Mouse (Mus musculus) CD8-positive naive resting alpha-beta T cell, adult 2 months (primary cell): Measurements from ENCODE around the gene Atf6.

Source experiments
- DNase-seq, 2 experiments: peaks; one replicate each; pipeline ENCODE4 v3.0.0; 2022; ENCODE audit warnings: low read depth in 2 of 2, low spot score in 2 of 2

Atf6 gene

DNA sequence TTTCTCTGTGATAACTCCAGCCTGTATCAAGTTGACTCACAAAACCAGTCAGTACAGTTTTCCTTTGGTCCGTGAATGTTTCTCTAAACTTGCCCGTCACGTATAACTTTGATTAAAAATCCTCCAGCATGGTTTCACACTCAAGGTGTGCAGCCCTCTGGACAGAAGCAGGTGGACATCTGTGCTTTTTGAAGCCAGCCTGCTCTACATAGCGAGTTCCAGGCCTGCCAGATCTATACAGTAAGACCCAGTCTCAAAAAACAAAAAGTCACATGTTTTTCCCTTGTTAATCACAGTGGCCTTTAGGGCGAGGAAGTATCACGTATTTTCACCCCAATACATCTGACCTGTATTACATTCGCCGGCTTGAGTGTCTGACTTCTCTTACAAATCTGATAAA is 16.8 kb upstream of the Atf6 start:
- no peak for DNase-seq

DNA sequence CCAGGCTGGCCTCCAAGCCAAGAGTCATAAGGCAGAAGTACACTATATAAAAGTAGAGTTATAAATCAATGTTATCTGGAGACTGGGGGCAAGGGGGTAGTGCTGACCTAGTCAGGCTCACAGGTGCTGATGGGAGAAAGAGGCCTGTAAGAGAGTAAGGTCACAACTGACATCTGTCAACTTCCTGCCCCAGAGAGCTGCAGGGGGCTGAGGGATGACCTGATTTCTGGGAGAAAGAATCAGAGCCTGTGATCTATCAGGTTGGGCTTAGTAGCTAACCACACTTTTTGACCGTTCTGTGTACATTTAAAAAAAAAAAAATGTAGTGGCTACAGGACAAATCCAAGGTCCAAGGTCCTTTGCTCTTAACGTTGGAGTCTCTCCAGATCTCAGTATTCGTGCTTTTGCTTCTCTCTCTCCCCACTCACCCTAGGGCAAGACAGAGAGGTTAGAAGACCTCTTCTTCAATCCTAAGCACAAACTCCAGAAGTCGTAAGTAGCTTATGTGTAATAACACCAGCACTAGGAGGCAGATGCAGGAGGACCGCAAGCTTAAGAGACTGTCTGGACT is 15.4 kb upstream of the Atf6 start:
- no peak for DNase-seq

DNA sequence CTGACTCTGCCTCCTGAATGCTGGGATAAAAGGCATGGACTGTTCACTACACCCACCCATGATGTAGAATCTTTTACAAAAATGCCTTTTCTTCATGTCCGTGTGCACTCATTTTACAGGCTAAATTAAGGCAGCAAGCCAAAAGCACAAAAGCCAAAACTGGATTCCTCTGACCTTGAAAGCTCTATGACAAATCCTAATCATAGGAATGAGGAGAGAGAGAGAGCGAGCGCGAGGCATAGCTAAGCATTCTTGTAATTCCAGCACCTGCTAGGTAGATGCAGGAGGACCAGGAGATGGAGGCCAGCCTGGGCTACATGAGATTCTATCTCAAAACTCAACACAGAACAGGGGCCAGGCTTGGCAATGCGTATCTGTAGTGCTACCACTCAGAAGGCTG is 9.3 kb upstream of the Atf6 start:
- no peak for DNase-seq

GRCm38 (mm10) chr1:170875676-170876075 is 8.1 kb upstream of the Atf6 start:
- DNase-seq: no peak

GRCm38 (mm10) chr1:170871961-170872360 is 4.4 kb upstream of the Atf6 start:
- DNase-seq: no peak

DNA sequence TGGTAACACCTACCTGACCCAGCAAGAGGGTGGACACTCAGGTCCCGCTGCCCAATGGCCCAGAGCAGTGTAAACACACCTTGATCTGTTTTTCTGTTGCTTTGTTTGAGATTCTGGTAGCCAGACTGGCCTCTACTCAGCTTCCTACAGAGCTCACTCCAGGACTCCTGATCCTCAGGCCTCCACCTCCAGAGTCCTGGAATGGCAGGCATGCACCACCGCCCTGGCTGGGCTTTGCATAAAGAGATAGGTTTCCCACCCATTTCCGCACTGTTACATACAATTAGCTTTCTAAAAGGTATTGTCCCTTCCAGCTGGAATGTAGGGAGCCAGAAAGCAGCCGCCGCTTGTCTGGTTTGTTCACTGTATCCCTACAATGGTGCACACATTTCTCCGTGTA is 3.8 kb upstream of the Atf6 start:
- no peak for DNase-seq

DNA sequence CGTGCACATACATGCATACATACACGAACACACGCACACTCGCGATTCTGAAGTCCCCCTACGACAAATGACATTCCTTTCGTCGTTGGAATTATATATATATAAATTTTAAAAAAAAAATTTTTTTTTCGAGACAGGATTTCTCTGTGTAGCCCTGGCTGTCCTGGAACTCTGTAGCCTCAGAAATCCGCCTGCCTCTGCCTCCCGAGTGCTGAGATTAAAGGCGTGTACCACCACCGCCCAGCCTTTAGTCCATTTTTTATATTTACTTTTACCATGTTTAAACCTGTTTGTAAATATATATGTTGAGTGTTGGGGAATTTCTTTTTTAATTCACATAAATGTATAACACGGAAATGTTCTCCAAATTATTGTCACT is 1.3 kb upstream of the Atf6 start:
- no peak for DNase-seq

DNA sequence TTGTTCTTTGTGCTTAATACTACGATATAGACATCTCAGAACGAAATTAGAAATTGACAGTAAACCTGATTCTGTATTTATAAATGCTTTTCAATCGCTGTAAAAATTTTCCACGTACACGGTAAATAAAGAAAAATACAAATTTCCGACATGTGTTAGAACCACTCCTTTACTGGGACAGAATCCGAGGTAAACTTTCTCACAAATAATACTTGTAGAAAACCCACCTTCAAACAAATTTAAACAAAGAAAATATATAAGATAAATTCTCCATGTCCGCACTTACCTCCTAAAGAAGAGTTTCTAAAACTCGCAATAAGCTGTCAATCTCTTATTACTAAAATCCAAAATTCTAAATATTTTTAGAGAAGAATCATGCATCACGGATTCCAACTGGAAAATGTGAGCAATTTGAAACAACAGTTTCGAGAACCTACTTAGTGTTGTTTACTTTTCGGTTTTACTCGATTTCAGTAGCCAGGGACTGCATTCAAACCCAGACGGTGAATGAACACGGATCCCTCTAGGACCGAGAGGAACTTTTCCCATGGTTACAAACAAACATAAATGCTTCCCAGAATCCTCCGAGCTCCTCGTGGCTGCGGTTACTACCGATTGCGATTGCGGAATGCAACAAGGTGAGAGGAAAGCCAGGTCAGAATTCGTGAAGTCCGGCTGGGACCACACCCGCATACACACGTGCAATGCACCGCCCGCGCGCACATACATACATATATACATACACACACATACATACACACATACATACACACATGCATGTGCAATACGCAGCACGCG is 735 bp upstream of the Atf6 start:
- DNase-seq: peak in 1 of 2 experiments; percentile 9

GRCm38 (mm10) chr1:170866992-170867690 is 430 bp downstream of the Atf6 start:
- DNase-seq: peak in 1 of 2 experiments; percentile 3

- DNase-seq: no peak
These were observed 2.2 kb downstream of the Atf6 start for GRCm38 (mm10) chr1:170865406-170865805.

DNA sequence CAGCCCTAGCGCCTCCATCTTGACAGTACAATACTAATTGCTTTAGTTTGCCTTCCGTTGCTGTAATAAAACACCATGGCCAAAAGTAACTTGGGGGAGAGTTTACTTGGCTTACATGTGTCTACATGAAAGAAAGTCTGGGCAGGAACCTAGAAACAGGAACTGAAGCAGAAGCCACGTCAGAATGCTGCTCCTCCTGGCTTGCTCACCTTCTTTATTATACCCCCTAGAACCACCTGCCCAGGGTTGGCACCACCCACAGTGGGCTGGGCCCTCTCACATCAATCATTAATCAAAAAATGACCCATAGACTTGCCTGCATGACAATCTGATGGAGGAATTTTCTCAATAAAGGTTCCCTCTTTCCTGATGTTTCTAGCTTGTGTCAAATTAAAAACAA is 2.8 kb downstream of the Atf6 start:
- DNase-seq: no peak

DNA sequence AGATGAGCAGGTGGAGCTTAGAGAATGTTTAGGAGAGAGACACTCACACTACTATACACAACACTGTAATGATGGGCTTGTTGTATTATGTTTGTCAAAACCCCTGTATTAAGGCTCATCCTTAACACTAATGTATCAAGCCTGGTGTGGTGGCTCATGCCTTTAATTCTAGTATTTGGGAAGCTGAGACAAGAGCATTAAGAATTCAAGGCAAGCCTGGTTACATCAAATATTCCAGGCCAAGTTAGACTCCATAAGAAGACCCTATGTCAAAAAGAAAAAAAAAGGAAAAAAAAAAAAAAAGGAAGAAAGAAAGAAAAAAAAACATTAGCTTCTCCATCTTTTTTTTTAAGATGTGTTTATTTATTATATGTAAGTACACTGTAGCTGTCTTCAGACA is 3.3 kb downstream of the Atf6 start:
- no peak for DNase-seq

- DNase-seq: peak in 1 of 2 experiments; percentile 26
These were observed 4.5 kb downstream of the Atf6 start for GRCm38 (mm10) chr1:170863033-170863432.

- no peak for DNase-seq
These were observed 5.2 kb downstream of the Atf6 start for GRCm38 (mm10) chr1:170862435-170862717.

- no peak for DNase-seq
These were observed 5.7 kb downstream of the Atf6 start for GRCm38 (mm10) chr1:170861671-170862434.

- no peak for DNase-seq
These were observed 8.7 kb downstream of the Atf6 start for GRCm38 (mm10) chr1:170858872-170859271.

- no peak for DNase-seq
These were observed 10.2 kb downstream of the Atf6 start for GRCm38 (mm10) chr1:170857369-170857768.

DNA sequence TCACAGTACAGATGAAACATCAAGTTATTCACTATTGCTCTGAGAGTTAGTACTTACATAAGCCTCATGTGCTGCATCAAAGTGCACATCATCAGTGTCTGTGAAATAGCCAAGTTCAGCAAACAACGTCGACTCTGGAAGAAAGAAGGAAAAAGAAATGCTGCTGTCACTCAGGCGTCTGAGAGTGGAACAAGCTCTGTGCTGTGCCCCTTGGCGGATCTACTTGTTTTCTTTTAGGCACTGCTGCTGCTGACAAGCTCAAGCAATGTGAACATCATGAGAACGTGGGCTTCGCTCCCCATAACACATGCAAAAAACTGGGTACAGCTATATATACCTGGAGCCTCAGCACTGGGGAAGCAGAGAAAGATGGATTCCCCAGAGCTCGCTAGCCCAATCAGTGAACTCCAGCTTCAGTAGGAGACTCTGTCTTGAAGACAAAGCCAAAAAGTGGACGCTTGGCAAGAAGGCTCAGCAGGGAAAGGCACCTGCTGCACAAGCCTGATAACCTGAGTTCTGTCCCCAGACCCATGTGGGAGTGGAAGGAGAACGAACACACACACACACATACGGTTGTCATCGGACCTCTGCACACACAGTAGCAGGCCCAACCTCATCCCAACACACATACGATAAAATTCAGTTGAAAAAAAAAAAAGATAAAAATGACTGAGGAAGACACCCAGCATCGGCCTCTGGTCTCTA is 12.4 kb downstream of the Atf6 start:
- no peak for DNase-seq

DNA sequence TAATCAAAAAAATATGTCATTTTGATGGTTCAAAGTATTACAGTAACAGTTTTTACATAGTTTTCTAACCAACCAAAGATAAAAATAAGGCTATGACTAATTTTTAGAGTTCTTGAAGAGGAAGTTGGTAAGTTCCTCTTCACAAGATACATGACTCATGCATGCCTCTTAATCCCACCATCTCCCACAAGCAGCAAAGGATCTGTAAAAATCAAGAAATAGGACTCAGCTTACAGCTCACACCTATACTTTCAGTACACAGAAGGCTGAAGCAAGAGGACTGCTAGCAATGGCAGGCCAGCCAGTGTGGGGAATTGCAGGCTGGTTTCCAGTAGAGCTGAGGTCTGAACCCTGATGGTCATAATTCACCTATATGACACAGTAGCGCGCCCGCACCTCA is 14.0 kb downstream of the Atf6 start:
- DNase-seq: no peak

DNA sequence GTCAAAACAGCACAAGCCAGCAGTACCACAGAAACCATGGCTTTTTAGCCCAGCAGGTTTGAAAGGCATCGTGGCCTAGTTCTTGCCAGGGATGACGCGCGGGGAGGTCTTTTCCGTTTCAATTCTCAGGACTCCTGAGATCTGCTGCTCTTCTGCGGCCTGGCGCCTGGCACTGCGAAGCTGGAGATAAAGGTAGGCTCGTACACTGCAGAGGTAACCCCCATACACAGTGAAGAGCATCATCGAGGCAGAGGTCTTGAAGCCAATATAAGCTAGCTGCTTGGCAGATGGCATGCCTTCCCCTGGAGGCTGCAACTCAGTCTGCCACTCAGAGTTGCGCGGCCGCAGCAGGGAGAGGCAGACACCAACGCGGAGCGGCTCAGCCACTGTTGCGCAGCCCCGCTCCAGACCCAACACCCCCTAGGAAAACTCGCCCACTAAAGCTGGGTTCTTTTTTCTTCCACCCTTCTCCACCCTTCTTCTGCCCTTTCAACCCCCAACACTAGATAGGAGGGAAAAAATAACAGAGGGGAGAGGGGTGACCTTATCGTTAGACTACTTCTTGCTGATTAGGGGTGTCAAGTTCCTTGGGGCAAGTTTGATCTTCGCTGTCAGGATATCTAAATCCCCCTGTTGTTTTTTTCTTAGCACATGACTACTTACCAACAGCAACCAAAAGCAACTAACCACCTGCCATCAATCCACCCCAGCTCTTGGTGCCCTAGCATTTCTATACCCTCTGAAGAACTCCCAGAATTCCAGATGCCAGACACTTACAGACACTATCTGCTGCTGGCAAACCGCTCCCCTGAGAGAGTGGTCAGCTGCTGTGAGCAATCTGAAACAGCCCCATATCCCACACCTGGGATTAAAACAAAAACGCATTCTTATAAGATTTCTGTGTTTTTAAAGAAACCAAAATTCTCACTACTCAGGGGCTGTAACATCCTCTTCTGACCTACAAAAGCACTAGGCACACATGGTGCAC is 16.6 kb downstream of the Atf6 start:
- no peak for DNase-seq
